Mouse (Mus musculus): ENCODE measurements around the gene Unc5c. TPM values are rescaled to one million over a fixed set of nuclear protein-coding genes. Genes with fewer than 3 reads are reported as not detected.

Unc5c gene
- polyA plus RNA-seq, 1 experiment from 2014 or later, result 7.0 TPM

DNA sequence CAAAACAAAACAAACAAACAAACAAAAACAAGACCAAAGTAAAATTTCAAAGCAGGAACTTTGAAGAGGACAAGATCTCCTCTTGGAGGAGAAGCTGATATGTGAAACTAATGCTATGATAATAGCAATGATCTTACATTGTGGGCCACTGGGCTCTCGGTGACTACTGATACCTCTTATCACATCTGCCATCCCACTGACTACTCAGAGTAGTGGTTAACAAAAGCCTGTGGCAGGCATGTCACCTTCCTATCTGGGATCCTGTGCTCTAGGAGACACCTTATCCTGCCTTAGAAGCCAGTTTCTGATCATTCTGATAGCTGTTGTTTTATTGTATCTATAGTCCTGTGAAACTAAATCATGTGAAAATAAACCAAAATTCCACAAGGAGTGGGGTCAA, 172.9 kb downstream of the Unc5c start:
- ATAC-seq (replicated peaks; ENCODE audit: low FRiP score) (no peak), DNase-seq (ENCODE audit: low spot score) (no peak)
- Histone ChIP-seq H3K9ac (ENCODE audit: low read depth, low read length) (no peak overlapping the region), H3K9me3 (ENCODE audit: control insufficient read depth, low read length) (no peaks in the 10 kb centered on the region), H3K4me2 (no peak overlapping the region), H3K4me3 (ENCODE audit: low read depth, low read length) (no peak overlapping the region), H3K27me3 (replicated peaks; ENCODE audit: control insufficient read depth, insufficient read depth, low read length) (no peaks in the 10 kb centered on the region), H3K27ac (ENCODE audit: low read depth, low read length) (no peak overlapping the region), H3K4me1 (replicated peaks; ENCODE audit: control insufficient read depth, insufficient read depth, low read length) (no peaks in the 10 kb centered on the region; the same call in 1 of the 2 replicates), H3K36me3 (ENCODE audit: control insufficient read depth, insufficient read depth, low read length) (no peaks in the 10 kb centered on the region)
- WGBS, result 10% methylated on average over 1 of the region's 1 CpGs

DNA sequence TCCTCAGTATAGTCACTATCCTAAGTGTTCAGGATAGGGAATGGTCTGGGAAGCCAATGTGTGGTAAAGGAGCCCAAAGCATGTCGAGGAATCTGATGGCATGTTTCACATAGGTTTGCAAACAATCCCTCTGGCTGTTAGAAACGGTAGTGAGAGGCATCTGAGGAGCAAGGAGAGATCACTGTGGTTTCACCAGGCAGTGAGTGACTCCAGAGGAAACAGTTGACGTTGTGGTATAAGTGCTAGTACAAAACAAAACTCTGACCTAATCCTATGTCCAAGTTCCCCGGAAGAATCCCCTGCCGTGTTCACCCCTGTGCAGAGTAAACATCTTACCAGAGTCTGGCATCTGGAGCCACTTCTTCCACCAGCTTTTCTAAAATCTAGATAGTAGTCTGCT, 179.2 kb downstream of the Unc5c start:
- Histone ChIP-seq H3K9ac (ENCODE audit: low read depth, low read length) (no peak overlapping the region), H3K27me3 (replicated peaks; ENCODE audit: control insufficient read depth, insufficient read depth, low read length) (no peaks in the 10 kb centered on the region), H3K9me3 (ENCODE audit: control insufficient read depth, low read length) (no peaks in the 10 kb centered on the region), H3K36me3 (ENCODE audit: control insufficient read depth, insufficient read depth, low read length) (no peaks in the 10 kb centered on the region), H3K4me2 (no peak overlapping the region), H3K4me3 (ENCODE audit: low read depth, low read length) (no peak overlapping the region), H3K27ac (ENCODE audit: low read depth, low read length) (no peak overlapping the region), H3K4me1 (replicated peaks; ENCODE audit: control insufficient read depth, insufficient read depth, low read length) (no peaks in the 10 kb centered on the region)
- ATAC-seq (replicated peaks; ENCODE audit: low FRiP score), result no peak
- no peak for DNase-seq (ENCODE audit: low spot score)
- 59% methylated on average over 5 of the region's 5 CpGs for WGBS

DNA sequence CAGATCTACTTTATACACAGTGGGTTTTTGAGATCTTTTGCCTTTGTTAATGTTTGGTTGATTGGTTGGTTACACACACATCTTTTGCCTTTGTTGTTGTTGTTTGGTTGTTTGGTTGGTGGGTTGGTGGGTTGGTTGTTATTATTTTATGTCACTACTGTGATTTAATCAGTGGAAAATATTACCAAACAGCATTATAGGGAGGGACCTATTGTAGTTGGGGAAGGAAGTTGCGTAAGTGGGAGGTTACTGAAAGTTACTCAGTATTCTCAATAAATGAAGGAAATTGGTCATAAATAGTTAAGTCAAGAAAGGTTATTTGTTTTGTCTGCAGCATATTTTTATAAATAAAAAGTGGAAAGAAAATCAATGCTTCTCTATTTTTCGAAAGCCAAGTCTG, 181.6 kb downstream of the Unc5c start:
- Histone ChIP-seq H3K9me3 (ENCODE audit: control insufficient read depth, low read length) (no peaks in the 10 kb centered on the region), H3K27ac (ENCODE audit: low read depth, low read length) (no peak overlapping the region), H3K4me1 (replicated peaks; ENCODE audit: control insufficient read depth, insufficient read depth, low read length) (no peaks in the 10 kb centered on the region), H3K4me2 (no peak overlapping the region), H3K27me3 (replicated peaks; ENCODE audit: control insufficient read depth, insufficient read depth, low read length) (no peaks in the 10 kb centered on the region), H3K36me3 (ENCODE audit: control insufficient read depth, insufficient read depth, low read length) (no peaks in the 10 kb centered on the region), H3K4me3 (ENCODE audit: low read depth, low read length) (no peak overlapping the region), H3K9ac (ENCODE audit: low read depth, low read length) (no peak overlapping the region)
- no peak for DNase-seq (ENCODE audit: low spot score)
- ATAC-seq (replicated peaks; ENCODE audit: low FRiP score), result no peak
- WGBS, result 83% methylated on average over 2 of the region's 2 CpGs

DNA sequence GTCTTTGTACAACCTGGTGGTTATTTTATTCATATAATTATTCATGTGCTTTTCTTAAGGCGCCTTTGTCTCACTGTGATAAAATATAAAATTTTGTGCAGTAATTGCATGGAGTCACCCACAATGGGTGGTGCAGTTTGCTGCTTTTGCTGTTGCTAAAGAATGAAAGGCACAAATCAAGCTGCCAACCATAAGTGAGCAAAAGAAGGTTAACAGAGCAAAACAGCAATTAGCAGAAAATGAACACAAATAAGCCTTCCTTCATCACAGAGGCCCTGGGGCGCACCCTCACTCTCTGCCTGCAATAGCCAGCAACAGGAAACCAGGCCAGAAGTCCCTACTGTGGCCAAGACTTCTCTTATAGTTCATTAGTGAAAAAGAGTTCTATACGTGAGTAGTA, 185.6 kb downstream of the Unc5c start:
- ATAC-seq (replicated peaks; ENCODE audit: low FRiP score) (no peak), DNase-seq (ENCODE audit: low spot score) (no peak)
- 81% methylated on average over 3 of the region's 3 CpGs for WGBS
- H3K9ac ChIP-seq (ENCODE audit: low read depth, low read length), result no peak overlapping the region
- H3K4me2 ChIP-seq, result no peak overlapping the region
- H3K4me3 ChIP-seq (ENCODE audit: low read depth, low read length), result no peak overlapping the region
- H3K27me3 ChIP-seq (replicated peaks; ENCODE audit: control insufficient read depth, insufficient read depth, low read length), result no peaks in the 10 kb centered on the region
- no peaks in the 10 kb centered on the region for H3K36me3 ChIP-seq (ENCODE audit: control insufficient read depth, insufficient read depth, low read length)
- no peak overlapping the region for H3K27ac ChIP-seq (ENCODE audit: low read depth, low read length)
- no peaks in the 10 kb centered on the region for H3K9me3 ChIP-seq (ENCODE audit: control insufficient read depth, low read length)
- H3K4me1 ChIP-seq (replicated peaks; ENCODE audit: control insufficient read depth, insufficient read depth, low read length), result no peaks in the 10 kb centered on the region

- no peak overlapping the region for H3K9ac ChIP-seq (ENCODE audit: low read depth, low read length)
- H3K36me3 ChIP-seq (ENCODE audit: control insufficient read depth, insufficient read depth, low read length), result no peaks in the 10 kb centered on the region
- 70% methylated on average over 1 of the region's 1 CpGs for WGBS
- H3K27me3 ChIP-seq (replicated peaks; ENCODE audit: control insufficient read depth, insufficient read depth, low read length), result no peaks in the 10 kb centered on the region
- no peaks in the 10 kb centered on the region for H3K4me1 ChIP-seq (replicated peaks; ENCODE audit: control insufficient read depth, insufficient read depth, low read length)
- no peak overlapping the region for H3K4me3 ChIP-seq (ENCODE audit: low read depth, low read length)
- H3K27ac ChIP-seq (ENCODE audit: low read depth, low read length), result no peak overlapping the region
- no peaks in the 10 kb centered on the region for H3K9me3 ChIP-seq (ENCODE audit: control insufficient read depth, low read length)
- ATAC-seq (replicated peaks; ENCODE audit: low FRiP score) (no peak), DNase-seq (ENCODE audit: low spot score) (no peak)
- no peak overlapping the region for H3K4me2 ChIP-seq
Observed at GRCm38 (mm10) chr3:141653915-141654314, 188.9 kb downstream of the Unc5c start.

- 71% methylated on average over 3 of the region's 3 CpGs for WGBS
- H3K4me1 ChIP-seq (replicated peaks; ENCODE audit: control insufficient read depth, insufficient read depth, low read length), result no peaks in the 10 kb centered on the region
- no peak overlapping the region for H3K4me3 ChIP-seq (ENCODE audit: low read depth, low read length)
Observed at GRCm38 (mm10) chr3:141659041-141659789, 194.2 kb downstream of the Unc5c start.

DNA sequence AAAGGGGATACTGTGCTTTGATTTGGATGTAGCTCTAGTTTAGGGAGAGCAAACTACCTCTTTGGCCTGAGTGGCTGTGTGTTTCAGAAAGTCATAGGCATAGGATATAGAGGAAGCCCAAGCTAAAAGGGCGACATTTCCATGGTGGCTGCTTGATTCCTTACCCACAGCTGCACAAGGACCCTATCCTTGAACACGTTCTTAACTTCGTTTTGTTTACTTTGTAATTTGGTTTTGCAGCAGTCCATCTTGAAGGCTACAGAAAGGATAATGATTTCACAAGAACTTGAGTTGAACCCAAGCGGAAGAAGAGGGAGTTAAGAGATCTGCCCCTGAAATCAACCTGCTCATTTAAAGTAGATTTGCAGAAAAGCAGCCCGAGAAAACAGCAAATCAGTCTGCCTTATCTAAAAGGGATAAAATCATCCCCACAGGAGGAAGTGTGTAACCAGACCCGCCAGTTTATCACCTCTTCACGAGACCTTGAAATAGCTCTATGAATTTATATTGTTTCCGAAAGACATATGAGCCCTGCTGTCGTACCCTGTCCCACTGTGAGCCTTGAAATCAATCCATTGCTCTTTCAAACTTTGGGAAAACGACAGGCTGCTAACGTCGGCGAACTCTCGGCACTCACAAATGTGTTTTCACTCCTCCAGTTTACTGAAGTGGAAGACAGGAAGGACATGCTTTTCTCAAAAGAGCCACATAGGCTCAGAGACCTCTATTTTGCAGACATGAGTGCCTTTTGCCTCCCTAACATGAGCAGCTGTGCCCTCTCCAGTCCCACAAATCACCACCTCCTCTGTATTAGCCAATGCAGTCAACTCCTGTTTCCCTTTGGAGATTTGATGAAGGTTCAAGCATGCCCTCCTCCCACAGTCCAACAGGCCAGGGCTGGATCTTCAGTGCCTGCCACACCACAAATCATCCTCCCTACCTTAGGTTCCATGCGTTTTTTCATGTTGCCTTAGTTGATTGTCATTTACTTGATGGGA, 195.3 kb downstream of the Unc5c start:
- Histone ChIP-seq H3K27me3 (replicated peaks; ENCODE audit: control insufficient read depth, insufficient read depth, low read length) (no peaks in the 10 kb centered on the region), H3K4me3 (ENCODE audit: low read depth, low read length) (no peak overlapping the region), H3K27ac (ENCODE audit: low read depth, low read length) (no peak overlapping the region), H3K36me3 (ENCODE audit: control insufficient read depth, insufficient read depth, low read length) (no peaks in the 10 kb centered on the region), H3K9ac (ENCODE audit: low read depth, low read length) (no peak overlapping the region), H3K4me1 (replicated peaks; ENCODE audit: control insufficient read depth, insufficient read depth, low read length) (no peaks in the 10 kb centered on the region), H3K9me3 (ENCODE audit: control insufficient read depth, low read length) (no peaks in the 10 kb centered on the region), H3K4me2 (no peak overlapping the region)
- ATAC-seq (replicated peaks; ENCODE audit: low FRiP score), result no peak
- no peak for DNase-seq (ENCODE audit: low spot score)
- 54% methylated on average over 15 of the region's 15 CpGs for WGBS

More at GRCm38 (mm10) chr3:141659041-141659789, 194.2 kb downstream of the Unc5c start:
- Histone ChIP-seq H3K9me3 (ENCODE audit: control insufficient read depth, low read length) (no peaks in the 10 kb centered on the region), H3K9ac (ENCODE audit: low read depth, low read length) (no peak overlapping the region), H3K4me2 (no peak overlapping the region), H3K36me3 (ENCODE audit: control insufficient read depth, insufficient read depth, low read length) (no peaks in the 10 kb centered on the region), H3K27me3 (replicated peaks; ENCODE audit: control insufficient read depth, insufficient read depth, low read length) (no peaks in the 10 kb centered on the region), H3K27ac (ENCODE audit: low read depth, low read length) (no peak overlapping the region)
- DNase-seq (ENCODE audit: low spot score), result no peak
- ATAC-seq (replicated peaks; ENCODE audit: low FRiP score), result no peak

- ATAC-seq (replicated peaks; ENCODE audit: low FRiP score) (no peak), DNase-seq (ENCODE audit: low spot score) (no peak)
- H3K4me2 ChIP-seq, result no peak overlapping the region
- 82% methylated on average over 2 of the region's 2 CpGs for WGBS
- no peak overlapping the region for H3K9ac ChIP-seq (ENCODE audit: low read depth, low read length)
- no peaks in the 10 kb centered on the region for H3K4me1 ChIP-seq (replicated peaks; ENCODE audit: control insufficient read depth, insufficient read depth, low read length)
- no peaks in the 10 kb centered on the region for H3K27me3 ChIP-seq (replicated peaks; ENCODE audit: control insufficient read depth, insufficient read depth, low read length)
- H3K27ac ChIP-seq (ENCODE audit: low read depth, low read length), result no peak overlapping the region
- no peak overlapping the region for H3K4me3 ChIP-seq (ENCODE audit: low read depth, low read length)
- no peaks in the 10 kb centered on the region for H3K9me3 ChIP-seq (ENCODE audit: control insufficient read depth, low read length)
- no peaks in the 10 kb centered on the region for H3K36me3 ChIP-seq (ENCODE audit: control insufficient read depth, insufficient read depth, low read length)
Observed at GRCm38 (mm10) chr3:141689113-141689512, 224.1 kb downstream of the Unc5c start.

Data from liver, embryonic 11.5 days (tissue).